Mouse (Mus musculus) mouse trophoblast stem cell (cell line): ENCODE measurements around the gene Nxnl1.

Experiments
- in situ Hi-C, 2 experiments: fragments of 300-500 bp; cut with MseI, MboI; formaldehyde crosslinking; loops; 2 replicates in 1 of 2; 3 replicates in 1 of 2; pipeline ENCODE4 v1.15.1; 2025

The Nxnl1 gene

DNA sequence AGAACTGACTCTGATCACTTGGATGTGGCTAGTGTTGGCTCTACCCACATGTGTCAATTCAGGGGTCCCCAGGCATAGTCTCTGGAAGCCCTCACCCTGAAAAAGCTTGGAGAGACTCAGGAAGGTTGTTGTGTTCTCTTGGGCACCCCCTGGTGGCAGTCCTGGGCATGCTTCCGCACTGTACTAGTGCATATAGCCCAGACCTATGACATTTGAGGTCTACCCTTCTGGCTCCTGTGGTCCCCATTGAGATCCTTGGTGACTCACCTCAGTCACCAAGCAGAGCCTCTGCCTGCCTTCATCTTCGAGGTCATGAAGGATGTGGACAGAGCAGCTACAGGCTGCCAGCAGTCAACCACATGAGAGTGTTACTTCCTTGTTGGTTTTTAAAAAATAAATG is 20.5 kb upstream of the Nxnl1 start:
- in situ Hi-C loops = no loop called here

- in situ Hi-C loops = no loop called here
Measured at GRCm38 (mm10) chr8:71580201-71580600, 13.8 kb upstream of the Nxnl1 start.

DNA sequence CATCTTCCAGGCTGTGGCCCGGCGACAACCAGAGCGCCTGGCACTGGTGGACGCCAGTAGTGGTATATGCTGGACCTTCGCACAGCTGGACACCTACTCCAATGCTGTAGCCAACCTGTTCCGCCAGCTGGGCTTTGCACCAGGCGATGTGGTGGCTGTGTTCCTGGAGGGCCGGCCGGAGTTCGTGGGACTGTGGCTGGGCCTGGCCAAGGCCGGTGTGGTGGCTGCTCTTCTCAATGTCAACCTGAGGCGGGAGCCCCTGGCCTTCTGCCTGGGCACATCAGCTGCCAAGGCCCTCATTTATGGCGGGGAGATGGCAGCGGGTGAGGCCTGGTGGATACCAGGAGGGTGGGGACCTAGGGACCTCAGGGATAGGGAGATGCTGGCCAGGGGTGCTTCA is 13.1 kb upstream of the Nxnl1 start:
- in situ Hi-C loops = no loop called here

GRCm38 (mm10) chr8:71579009-71579408 is 12.6 kb upstream of the Nxnl1 start:
- in situ Hi-C loops = no loop called here

- in situ Hi-C loops = no loop called here
Measured at GRCm38 (mm10) chr8:71577856-71578387, 11.5 kb upstream of the Nxnl1 start.

- in situ Hi-C loops = no loop called here
Measured at GRCm38 (mm10) chr8:71575020-71575419, 8.6 kb upstream of the Nxnl1 start.

GRCm38 (mm10) chr8:71574426-71574825 is 8.0 kb upstream of the Nxnl1 start:
- in situ Hi-C loops = no loop called here

DNA sequence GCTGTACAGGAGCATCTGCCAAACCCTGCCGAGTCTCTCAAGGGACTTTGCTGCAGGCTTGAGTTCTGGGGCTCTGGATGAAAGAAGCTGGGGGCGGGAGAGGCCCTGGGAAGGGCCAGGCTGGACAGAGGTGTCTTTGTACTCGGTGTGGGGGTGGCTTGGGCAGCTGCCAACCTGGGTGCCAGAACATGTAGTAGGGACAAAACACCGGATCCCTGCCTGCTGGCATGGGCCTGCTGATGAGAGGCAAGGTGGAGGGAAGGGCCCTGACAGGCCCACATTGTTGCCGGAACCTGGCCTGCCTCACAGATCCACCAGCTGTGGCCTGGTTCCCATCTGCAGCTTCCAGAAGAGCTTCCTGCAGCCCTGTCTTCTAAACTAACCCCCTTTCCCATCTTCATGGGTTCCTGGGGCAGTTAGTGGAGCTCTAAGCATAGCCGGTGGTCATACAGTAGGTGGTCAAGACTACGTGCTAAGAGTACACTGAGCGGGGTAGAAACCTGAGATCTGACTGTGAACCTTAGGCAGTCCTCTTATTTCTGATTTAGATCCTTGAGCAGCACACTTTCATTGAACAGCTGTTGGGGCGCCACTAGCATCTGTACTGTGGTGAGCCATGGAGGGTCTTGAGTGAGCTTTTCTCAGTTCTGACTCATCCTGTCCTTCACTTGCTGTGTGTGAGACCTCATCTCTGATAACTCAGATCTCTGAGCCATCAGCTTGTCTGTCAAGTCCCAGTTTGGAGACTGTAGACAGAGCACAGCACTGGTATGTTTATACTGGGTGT is 6.6 kb upstream of the Nxnl1 start:
- in situ Hi-C loops = no loop called here

- in situ Hi-C loops = no loop called here
Measured at GRCm38 (mm10) chr8:71572077-71572476, 5.7 kb upstream of the Nxnl1 start.

- in situ Hi-C loops = no loop called here
Measured at GRCm38 (mm10) chr8:71570291-71570954, 4.0 kb upstream of the Nxnl1 start.

DNA sequence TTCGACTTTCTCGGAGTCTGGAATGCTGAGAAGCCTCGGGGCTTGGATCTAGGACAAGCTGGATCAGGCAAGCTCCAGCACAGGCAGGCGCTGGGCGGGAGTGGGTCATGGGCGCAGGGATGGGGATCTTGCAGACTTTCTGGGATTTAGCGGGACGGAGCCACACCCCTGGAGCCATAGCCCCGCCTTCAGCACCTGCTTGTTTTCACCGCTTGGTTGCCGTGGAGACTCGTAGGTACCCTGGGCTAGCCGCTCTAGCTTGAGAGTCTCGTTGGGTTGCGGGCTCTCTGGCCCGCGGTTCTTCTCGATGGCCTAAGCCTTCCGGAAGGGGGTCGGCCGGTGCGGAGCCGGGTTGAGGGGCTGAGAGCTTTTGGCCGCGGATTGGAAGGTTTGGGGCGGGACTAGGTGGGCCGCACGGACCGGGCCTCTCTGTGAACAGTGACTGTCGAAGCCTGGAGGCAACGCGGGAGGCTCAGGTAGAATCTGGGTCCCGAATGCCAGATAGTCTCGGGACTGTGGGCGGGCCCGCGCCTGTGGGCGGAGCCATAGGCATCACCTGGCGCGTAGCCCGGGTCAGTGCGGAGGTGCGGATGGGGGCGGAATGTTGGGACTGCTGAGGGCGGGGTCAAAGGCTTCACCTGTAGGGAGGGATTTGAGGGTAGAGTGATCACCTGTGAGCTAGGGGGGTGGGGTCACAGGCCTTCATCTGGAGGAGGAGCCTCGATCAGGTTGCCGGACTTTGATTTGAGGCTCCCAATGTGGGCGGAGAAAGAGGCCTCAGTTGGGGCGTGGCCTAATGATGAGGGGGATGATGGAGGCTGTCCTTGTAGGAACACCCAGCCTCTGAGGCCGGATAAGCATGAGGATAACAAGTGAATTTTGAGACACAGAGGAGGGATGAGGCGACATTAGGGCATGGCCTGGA is 3.2 kb upstream of the Nxnl1 start:
- in situ Hi-C loops = loop anchor here (10.0 kb wide), 2 partner anchors 85 to 95 kb away; no protein-coding TSS in a partner anchor

DNA sequence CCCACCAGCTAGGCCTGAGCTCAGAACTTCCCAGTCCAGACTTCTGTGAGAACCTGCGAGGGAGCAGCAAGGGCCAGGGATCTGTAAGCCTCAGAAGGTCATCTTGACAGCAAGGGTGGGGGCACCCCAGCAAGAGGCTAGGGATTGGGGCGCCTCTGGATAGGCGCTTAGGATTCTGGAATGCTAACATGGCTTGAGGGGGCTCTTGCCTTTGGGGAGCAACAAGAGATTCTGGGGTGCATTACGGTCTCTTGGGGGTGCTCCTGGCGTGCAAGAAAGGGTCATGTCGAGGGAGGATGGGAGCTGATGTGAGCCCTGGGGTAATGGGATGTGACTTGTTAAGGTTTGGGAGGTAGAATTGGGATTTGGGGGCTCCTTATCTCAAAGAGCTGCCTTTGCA is 2.5 kb upstream of the Nxnl1 start:
- in situ Hi-C loops = loop anchor here (10.0 kb wide), 2 partner anchors 86 to 96 kb away; no protein-coding TSS in a partner anchor

GRCm38 (mm10) chr8:71568387-71568937 is 2.1 kb upstream of the Nxnl1 start, which contains the start of gene Slc27a1:
TSS of gene Slc27a1 (plus strand) at chr8:71568882.
- in situ Hi-C loops = loop anchor here (10.0 kb wide), 2 partner anchors 86 to 96 kb away; no protein-coding TSS in a partner anchor

- in situ Hi-C loops = loop anchor here (10.0 kb wide), 2 partner anchors 87 to 97 kb away; no protein-coding TSS in a partner anchor
Measured at GRCm38 (mm10) chr8:71567587-71567986, 1.2 kb upstream of the Nxnl1 start.

- in situ Hi-C loops = loop anchor here (5.0 to 10.0 kb wide), 3 partner anchors 33 to 101 kb away; partner anchors contain the start of gene Fam129c (in 1 of the 2)
Measured at GRCm38 (mm10) chr8:71563992-71564391, 2.4 kb downstream of the Nxnl1 start.

GRCm38 (mm10) chr8:71562751-71563150 is 3.6 kb downstream of the Nxnl1 start:
- in situ Hi-C loops = loop anchor here (5.0 to 10.0 kb wide), 3 partner anchors 35 to 102 kb away; partner anchors contain the start of gene Fam129c (in 1 of the 2)

- in situ Hi-C loops = loop anchor here (5.0 to 10.0 kb wide), 3 partner anchors 36 to 103 kb away; partner anchors contain the start of gene Fam129c (in 1 of the 2)
Measured at GRCm38 (mm10) chr8:71561401-71561800, 5.0 kb downstream of the Nxnl1 start.

DNA sequence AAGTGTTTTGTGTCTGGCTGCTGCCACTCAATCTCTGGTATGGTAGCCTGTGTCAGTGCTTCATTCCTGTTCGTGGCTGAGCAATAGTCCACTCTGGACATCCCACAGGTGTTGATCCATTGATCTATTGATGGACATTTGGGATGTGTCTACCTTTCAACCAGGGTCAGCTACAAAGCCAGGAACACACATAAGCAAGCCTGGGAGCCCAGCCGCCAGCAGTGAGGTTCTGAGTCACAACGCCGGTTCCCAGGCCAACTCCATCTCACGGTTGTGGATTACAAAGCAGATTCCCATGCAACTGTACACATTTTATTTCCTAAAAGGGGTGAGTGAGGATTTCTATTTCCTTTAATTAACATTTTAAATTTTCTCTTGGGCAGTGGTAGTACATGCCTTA is 5.6 kb downstream of the Nxnl1 start:
- in situ Hi-C loops = loop anchor here (5.0 to 10.0 kb wide), 3 partner anchors 37 to 104 kb away; partner anchors contain the start of gene Fam129c (in 1 of the 2)

DNA sequence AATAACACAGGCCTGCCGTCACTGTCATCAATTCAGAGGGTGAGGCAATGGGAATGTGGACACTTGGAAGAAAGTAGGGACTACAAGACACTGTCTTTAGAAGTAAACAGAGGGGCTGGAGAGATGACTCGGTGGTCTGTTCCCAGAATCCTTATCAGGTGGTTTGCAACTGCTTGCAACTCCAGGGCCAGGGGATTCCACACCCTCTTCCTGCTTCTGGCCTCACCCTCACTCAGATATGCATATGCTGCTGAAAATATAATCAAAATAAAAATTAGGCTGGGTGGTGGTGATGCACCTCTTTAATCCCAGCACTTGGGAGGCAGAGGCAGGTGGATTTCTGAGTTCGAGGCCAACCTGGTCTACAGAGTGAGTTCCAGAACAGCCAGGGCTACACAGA is 6.3 kb downstream of the Nxnl1 start:
- in situ Hi-C loops = loop anchor here (5.0 to 10.0 kb wide), 3 partner anchors 37 to 105 kb away; partner anchors contain the start of gene Fam129c (in 1 of the 2)

DNA sequence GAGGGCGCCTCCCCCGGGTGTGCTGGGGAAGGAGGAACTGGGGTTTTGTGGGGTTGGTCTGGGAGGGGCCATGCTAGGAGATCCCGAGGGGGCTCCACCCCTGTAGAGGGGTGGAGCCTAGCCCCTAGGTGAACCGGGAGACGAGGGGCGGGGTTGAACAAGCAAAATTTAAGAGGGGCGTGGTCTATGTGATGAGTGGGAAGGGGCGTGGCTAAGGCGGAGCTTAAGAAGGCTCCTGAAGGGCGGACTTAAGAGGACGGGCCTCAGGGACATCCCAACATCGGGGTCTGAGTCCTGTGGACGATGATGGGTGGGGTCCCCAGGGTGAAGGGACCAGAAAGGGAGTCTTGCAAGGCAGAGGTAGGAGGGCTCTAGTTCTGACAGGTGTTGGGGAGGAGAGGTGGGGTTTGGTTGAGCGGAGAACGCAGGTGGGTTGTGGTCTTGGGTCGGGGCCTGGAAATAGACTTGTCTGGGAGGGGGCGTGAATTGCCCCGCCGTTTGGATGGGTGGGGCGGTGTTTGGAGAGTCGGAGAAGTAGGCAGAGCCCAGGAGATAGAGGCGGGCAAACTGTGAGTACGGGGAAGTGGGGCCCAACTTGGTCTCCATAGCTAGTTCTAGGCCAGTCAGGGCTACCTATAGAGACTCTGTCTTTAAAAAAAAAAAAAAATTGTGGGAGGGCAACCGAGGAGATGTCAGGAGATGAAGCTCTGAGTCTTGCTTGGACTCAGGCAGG is 7.3 kb downstream of the Nxnl1 start:
- in situ Hi-C loops = no loop called here
